Mouse (Mus musculus) thymus, postnatal 14 days (tissue): Measurements from ENCODE around the gene Fmnl2.

ENCODE experiments used
- DNase-seq: peaks from one replicate; pipeline ENCODE4 v3.0.0; 2021

The Fmnl2 gene

GRCm38 (mm10) chr2:53129070-53129469 lies 271.4 kb downstream of the Fmnl2 start:
- no peak for DNase-seq

GRCm38 (mm10) chr2:53131567-53131966 lies 273.9 kb downstream of the Fmnl2 start:
- DNase-seq = no peak

- DNase-seq = no peak
Measured at GRCm38 (mm10) chr2:53146852-53147251, 289.2 kb downstream of the Fmnl2 start.

- no peak for DNase-seq
Measured at GRCm38 (mm10) chr2:53173966-53174365, 316.3 kb downstream of the Fmnl2 start.

GRCm38 (mm10) chr2:53178966-53179365 lies 321.3 kb downstream of the Fmnl2 start:
- no peak for DNase-seq

- no peak for DNase-seq
Measured at GRCm38 (mm10) chr2:53179876-53180275, 322.2 kb downstream of the Fmnl2 start.
